Mouse (Mus musculus) thymus, postnatal 4 days (tissue): ENCODE results near the gene Smarcd3.

ENCODE experiments used
- DNase-seq: peaks from one replicate; pipeline ENCODE4 v3.0.0; 2021

Gene Smarcd3

DNA sequence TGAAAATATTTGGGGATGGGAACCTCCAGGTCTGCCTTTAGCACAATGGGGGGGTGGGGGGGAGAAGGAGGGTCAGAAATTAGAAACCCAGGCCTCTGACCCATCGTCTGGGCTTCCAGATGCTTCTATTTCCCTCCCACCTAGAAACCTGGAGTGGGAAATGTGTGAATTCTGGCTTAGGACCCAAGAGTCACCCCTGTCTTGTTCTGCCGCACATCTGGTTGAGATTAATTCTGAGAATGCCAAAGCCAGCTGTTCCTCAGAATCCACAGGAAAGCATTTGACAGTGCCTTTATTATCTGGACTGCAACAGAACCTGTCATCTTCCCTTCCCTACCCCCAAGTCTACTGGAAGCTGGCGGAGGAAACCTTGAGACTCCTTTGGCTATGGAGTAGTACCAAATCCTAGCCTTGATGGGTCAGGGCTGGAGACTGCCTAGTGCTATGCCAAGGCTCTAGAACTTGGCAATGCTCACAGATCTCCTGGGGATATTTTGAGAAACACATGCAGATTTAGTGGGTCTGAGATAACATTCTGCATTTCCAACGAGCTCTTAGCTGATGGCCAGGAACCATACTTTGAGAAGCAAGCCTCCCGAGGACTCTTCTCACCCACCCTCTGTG lies 70.5 kb downstream of the Smarcd3 start:
- DNase-seq, result no peak

DNA sequence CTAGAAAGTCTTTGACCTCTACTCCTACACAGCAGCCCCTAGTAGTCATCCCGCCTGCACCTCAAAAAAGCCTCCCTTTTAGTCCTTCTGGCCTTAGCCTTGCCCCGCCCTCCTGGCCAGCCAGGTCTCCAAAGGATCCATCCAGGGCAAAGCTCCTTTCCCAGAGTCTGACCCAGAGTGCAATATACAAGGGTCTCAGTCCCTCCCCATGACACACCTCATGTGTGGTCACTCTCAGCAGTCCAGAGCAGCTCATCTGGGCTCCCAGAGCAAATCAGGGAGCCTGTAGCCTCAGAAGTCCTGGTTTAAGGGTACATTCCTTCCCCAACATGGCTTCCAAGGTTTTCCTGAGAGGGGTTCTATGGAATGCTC lies 72.9 kb downstream of the Smarcd3 start:
- no peak for DNase-seq

DNA sequence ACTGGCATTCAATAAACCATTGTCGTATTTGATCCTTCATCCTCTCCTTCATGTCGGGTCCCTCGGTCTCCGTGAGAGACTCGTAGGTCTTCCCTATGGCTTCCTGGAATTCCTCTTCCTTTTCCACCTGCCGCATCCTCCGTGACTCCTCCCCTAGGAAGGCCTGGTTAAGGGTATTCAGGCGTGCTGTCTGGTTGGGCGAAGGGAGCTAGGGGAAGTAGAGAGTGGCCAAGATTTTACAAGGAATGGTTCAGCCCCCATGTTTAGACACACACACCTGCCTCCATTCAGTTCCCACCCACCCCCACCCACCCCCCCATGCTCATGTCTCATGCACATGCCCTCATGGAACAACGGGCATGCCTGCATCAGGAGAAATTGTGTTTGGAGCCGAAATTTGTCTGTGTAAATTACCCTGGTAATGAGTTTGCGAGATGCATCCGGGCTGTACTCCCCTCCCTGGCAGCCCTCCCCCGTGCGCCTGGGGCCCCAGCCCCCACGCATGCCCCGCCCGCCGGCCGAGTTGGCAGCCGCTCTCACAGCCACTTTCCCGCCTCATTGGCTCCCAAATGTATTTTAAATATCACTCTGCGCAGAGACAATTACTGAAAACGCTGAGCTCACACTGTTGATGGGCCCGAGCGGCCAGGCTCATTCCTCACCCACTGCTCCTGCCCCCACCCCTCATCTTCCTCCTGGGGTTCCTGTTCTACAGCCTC lies 73.5 kb downstream of the Smarcd3 start:
- DNase-seq, result peak; percentile 77

DNA sequence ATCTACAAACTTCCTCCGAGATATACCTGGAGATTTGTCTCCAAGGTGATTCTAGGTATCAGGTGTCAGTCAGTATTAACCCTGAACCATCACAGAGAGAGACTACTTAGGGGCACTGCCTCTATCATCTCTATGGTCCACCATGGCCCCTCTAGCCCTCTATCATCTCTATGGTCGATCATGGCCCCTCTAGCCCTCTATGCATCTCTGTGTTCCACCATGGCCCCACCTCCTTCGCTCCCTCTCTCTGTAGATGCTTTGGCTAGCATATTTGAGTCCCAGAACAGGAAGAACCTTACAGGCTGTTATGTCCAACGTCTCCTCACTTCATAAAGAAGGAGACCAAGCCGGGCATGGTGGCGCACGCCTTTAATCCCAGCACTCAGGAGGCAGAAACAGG lies 81.6 kb downstream of the Smarcd3 start:
- no peak for DNase-seq

DNA sequence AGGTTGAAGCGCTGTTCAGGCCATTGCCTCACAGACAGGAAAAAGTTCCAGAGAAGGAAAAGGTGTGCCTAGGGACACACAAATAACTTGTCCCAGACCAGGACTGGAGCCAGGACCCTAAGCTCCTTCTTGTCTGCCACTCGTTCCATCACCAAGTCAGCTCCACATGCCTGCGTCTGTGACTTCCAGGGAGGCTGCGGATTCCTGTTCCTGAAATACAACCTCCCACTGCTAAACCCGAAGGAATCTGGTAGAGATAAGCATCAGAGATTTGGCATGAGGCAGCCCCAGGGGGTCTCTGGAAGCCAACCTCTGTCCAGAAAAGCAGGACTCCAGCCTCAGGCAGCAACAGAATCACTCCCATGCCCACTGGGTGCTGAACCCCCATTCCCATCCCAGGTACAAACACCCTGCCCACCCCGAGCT lies 83.1 kb downstream of the Smarcd3 start:
- no peak for DNase-seq
